In genomic region chr11:86357984-86358528, GRCm38 (mm10) we compare ENCODE assay signal across 8 mouse cellular contexts. TPM values are rescaled to one million over a fixed set of nuclear protein-coding genes. Genes with fewer than 3 reads are reported as not detected.
DNase-seq lines count a peak whose midpoint lies in the region; ATAC-seq and TF ChIP-seq lines count a peak whose summit lies in the region.

No protein-coding gene starts in this region.

- peak overlapping the region; percentile 81 for H3K4me3 ChIP-seq in cortical plate, adult 2 months (ENCODE audit: insufficient read depth, low read length)

- peak; percentile 87 for ATAC-seq in activated CD4-positive, CD25-positive, alpha-beta regulatory T cell, adult 4 months
- ATAC-seq in inflammation-experienced regulatory T-cells, adult 6 months = peak; percentile 92
- peak; percentile 99 for ATAC-seq in megakaryocyte-erythroid progenitor cell, adult 5-6 weeks (replicated peaks; ENCODE audit: low FRiP score, low TSS enrichment, poor library complexity, severe bottlenecking)

- peak; percentile 83 for TF ChIP-seq POLR2A in cortical plate, adult 2 months (IDR thresholded peaks at IDR 0.05; ENCODE audit: extremely low read depth, insufficient read depth, low read length)

- peak; percentile 62 for TF ChIP-seq CTCF in cortical plate, adult 2 months (IDR thresholded peaks at IDR 0.05; ENCODE audit: extremely low read depth, insufficient read depth, low read length)

- peaks cover 7% of the 10 kb centered on the region for H3K4me1 ChIP-seq in cortical plate, adult 2 months (ENCODE audit: control insufficient read depth, insufficient read depth, low read length)

- H3K27ac ChIP-seq in cortical plate, adult 2 months (ENCODE audit: insufficient read depth, low read length) = peak overlapping the region; percentile 96

- intact Hi-C loops in left cerebral cortex, postnatal 10 days (cut with DNase I) = loop anchor here (5.0 kb wide), 1 partner anchor 79 kb away; no protein-coding TSS in a partner anchor

- peak; percentile 99 for DNase-seq in gastrocnemius, postnatal 10 days
- peak; percentile 96 to 99 for DNase-seq in left cerebral cortex, postnatal 10 days (ENCODE audit: extremely low spot score in 1 of 2, low spot score in 2 of 2)
- peak; percentile 98 for DNase-seq in right cerebral cortex, postnatal 25 days
- DNase-seq in urinary bladder, postnatal 4 days (ENCODE audit: low spot score in 2 of 2) = peak; percentile 98 to 100

RNA-seq across cellular contexts. Expression of gene Med13, which starts 0.7 kb away (rescaled TPM):
- 10 to 100 TPM in 1 of 2 experiments, 1 to 10 TPM in 1; 8.5 to 11.0 TPM for polyA plus RNA-seq in activated CD4-positive, CD25-positive, alpha-beta regulatory T cell, adult 4 months (2017; shearing (Covaris generic))
- polyA plus RNA-seq in cortical plate, adult 2 months (2012; rRNA removed) = 18.1 and 19.8 TPM in 2 replicates
- total RNA-seq in gastrocnemius, postnatal 10 days (2021) = 10 to 100 TPM; 42.2 to 47.1 TPM
- polyA plus RNA-seq in inflammation-experienced regulatory T-cells, adult 6 months (2017; shearing (Covaris generic)) = 10 to 100 TPM; 11.0 to 16.1 (median 14.2) TPM
- 10 to 100 TPM; 66.4 to 66.6 TPM for total RNA-seq in left cerebral cortex, postnatal 10 days (2021)
- total RNA-seq in megakaryocyte-erythroid progenitor cell, adult 5-6 weeks (2014; fragmentation: Nextera tagmentation) = 39.1 and 40.2 TPM in 2 replicates
- 46.3 and 57.6 TPM in 2 replicates for total RNA-seq in megakaryocyte-erythroid progenitor cell, adult 5-6 weeks (2017)

Comparison
In these comparisons a context has a peak if more than half of its experiments do, and no peak if none do; other contexts are left out.
1. Peak in every context shown above with its lines: DNase-seq, ATAC-seq, H3K4me3 ChIP-seq and H3K27ac ChIP-seq.